Mouse (Mus musculus): ENCODE data around the gene Rora.

The Rora gene

DNA sequence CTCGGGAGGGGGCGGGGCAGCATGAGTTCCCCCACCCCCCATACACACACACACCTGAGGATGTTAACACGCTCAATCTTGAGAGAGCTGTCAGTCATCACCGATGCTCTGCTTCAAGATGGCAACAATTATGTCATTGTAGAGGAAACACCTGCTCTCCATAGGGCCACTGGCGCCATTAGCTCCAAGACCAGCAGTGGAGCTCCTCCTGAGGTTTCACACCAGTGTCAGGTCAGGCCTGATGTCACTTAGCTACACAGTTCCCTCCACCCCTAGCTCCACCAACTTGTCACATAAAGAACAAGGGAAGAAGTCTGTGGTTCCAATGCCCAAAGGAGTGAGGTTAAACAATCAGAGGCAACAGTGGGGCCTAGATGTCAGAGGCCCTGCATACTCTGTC is 740.6 kb downstream of the Rora start:
- DNase-seq (ENCODE audit: low spot score in 2 of 2) = no peak

DNA sequence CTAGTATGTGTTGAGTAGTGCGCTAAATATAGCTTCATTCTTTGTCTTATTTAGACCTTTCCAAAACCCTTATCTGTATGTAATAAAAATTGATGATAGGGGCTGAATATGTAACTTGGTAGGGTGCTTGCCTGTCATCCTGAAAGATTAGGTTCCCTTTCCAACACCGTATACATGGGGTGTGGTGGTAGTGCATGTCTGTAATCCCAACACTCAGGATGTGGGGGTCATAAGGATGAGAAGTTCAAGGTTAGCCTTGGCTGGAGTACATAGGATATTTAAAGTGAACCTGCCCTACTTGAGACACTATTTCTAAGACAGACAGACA is 743.8 kb downstream of the Rora start:
- DNase-seq (ENCODE audit: low spot score in 2 of 2) = no peak

DNA sequence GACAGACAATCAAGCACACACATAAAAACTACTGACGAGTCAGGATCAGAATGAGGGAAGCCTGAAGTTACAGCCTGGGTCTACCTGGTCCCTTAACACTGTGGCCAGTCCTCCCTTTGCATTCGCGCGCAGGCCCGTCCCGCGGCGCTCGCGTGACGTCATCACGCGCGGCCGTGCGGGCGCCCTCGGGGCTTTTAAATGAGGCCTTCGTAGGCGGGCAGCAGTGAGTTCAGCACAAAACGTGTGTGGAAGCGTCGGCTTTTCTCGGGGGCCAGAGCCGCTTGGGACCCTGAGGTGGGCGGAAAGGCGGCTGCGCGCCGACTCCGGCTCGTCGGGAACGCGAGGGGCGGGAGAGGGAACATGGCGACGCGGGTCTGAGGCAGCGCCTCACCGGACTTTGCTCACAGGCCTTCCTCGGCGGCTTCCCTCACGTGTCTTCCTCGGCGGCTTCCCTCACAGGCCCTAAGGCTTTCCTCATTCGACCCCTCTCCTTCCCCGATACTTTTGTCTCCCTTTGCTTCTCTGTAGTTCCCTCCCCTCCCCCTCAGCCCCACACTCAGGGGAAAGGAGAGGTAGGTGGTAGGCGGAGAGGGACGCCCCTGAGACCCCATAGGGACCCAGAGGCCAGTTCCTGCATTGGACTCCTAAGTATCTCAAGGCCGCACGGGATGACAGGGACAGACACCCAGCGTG is 744.3 kb downstream of the Rora start, which contains the start of gene Ice2:
Gene Ice2 (plus strand): TSS at position 147 of the 693 bp plus-strand sequence.
- DNase-seq (ENCODE audit: low spot score in 2 of 2) = peak; percentile 51 to 61

DNA sequence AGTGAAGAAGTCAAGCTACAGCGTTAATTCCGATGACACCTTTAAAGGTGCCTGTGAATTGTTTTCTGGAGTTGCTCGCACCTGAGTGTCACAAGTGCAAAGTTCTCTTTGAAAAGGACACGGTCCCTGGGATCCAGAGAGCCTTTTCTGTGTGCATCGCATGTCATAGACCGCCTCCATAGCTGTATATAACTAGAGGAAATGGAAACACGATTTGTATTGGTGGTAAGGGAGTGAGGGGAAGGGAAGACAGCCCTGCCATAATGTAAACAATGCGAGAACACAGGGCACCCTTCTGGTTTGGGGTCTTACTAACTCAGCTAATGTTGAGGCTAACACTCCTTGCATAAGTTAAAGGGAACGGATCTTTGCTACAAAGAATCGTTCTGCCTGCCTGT is 744.9 kb downstream of the Rora start:
- DNase-seq (ENCODE audit: low spot score in 2 of 2) = no peak

DNA sequence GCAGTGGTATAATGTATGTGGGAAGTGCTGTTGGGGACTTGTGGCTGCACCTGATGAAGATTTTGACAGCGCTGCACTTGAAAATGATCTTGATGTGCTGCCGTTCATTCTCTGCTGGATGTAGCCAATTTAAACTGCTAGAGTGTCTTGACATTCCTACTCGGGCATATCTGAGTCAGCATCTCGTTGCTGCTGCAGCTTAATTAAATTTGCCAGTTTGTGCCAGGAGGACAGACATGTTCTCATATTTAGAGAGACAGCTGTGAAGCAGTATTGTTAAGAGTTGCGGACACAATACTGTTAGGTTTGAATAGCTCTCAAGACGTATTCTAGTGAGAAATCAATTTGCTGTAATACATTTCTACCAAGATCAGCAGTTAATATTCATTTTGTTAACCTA is 751.1 kb downstream of the Rora start:
- no peak for DNase-seq (ENCODE audit: low spot score in 2 of 2)

DNA sequence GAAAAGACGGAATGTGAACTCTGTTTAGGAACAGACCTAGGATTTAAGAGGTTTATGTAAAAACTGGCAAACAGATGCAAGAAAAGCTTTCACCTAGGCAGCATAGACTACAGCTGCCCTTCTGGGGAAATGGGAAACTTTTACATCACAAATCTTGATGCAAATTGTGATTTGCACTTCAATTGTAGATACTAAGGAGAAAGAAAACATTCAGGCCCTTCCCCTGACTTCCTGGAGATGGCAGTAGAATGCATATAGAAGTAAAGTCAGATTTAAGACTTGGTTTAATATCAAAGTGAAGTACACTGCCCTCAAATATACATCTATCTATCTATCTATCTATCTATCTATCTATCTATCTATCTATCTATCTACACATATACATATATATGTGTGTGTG is 765.9 kb downstream of the Rora start:
- DNase-seq (ENCODE audit: low spot score in 2 of 2) = no peak

DNA sequence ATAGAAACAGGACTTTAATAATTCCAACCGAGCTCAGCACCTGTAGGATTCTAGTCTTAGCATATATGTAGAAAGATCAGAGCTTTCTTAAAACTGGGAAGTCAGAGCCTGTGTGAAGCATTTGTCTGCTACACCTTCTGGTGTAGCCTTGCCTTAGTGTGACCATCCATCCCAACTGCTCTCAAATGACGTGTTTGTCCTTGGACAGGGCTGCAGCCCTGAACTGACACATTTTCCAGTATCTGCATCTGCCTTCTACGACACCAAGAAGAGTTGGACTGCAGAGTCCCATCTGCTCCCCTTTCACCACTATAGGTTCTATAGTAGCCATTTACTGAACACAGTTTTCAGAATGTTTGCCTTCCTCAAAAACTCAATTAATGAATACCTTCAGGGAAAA is 776.9 kb downstream of the Rora start:
- no peak for DNase-seq (ENCODE audit: low spot score in 2 of 2)

DNA sequence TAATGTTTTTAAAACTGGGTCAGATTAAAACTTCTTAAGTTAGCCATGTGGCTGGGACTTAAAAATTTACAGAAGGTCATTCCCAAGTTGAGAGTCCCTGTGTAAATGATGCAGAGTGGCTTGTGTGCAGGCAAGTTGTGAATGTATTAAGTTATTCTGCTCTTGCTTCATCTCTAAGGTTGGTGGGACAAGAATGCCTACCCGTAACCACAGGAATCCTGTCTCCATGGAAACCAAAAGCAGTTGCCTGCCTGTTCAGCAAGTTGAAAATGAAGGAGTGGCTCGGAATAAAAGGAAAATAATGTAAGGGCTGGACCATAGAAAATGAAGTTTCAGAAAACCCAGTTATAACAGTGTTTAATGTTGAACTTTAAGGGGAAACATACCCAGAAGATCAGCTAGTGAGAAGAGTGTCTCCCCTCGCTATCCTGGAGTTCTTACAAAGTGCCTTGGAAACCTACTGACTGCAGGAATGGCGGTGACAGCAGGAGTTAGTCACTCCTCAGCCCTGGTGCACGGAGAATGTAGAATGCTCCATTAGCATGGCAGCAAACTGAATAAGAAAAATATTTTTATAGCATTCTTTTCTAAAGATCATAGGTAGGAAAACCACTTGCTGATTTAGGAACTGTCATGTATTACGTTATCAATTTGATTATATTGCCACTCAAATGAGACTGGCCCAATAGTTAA is 778.4 kb downstream of the Rora start:
- DNase-seq (ENCODE audit: low spot score in 2 of 2) = no peak

DNA sequence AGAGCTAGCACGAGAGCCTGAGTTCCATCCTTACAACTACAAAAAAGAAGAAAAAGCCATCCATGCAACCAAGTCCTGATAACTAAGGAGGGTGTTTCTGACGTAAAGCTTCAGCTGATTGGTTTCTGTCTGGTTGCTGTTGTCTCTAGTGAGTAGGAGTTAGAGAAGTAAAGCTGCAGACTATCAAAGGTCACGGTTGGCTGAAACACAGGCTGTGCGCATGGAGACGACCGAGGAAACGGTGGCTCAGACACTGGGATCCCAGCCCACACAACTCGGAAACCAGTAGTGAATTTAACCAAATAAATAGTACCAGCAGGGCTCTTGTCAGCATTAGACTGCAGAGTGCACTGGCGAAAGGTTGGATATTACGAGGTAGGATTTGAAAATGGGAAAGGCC is 781.6 kb downstream of the Rora start:
- DNase-seq (ENCODE audit: low spot score in 2 of 2) = no peak

DNA sequence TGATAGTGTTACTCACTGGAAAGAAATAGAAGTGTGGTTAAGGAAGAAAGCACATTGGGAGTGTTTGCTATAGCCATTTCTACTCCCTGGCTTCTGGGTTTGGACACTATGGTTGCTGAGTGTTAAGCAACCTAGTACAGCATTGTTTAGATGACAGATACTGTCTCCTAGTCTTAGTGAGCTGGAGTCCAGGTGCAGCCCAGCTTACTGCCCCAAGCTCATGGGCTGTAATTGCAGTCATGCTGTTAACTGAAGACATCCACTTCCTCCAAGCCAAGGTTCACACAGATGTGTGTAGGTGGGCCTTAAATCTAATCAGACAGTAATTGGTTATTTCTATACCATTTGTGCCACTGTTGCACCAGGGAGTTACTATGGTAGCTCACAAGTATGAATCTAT is 782.1 kb downstream of the Rora start:
- DNase-seq (ENCODE audit: low spot score in 2 of 2) = no peak
